Mouse (Mus musculus) retina, postnatal 7 days (tissue): ENCODE measurements around the gene Sost.

Experiments used
- DNase-seq: peaks from one replicate; pipeline ENCODE4 v3.0.0-alpha.2; 2012; ENCODE audit warnings: low read depth, low spot score

Sost gene

DNA sequence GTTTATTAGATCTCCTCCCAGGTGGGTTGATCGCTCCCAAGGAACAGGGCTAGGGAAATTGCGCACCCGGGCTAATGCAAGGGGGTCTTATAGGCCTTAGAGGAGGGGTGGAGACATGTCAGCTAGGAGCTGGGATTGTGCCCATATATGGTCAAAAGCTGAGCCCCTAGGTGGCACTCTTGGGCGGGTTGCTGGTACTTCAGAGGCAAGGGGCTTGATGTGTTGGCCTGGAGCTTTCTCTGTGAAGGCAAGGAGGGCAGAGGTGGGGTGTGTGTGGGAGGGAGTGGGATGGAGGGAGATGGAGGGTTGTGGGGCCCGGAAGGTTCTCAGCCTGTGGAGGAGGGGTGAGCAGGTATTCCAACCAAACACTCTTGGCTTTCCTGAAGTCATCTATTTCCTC, 20.3 kb downstream of the Sost start:
- no peak for DNase-seq

- DNase-seq: no peak
These were observed 23.8 kb downstream of the Sost start for GRCm38 (mm10) chr11:101943055-101943454.

DNA sequence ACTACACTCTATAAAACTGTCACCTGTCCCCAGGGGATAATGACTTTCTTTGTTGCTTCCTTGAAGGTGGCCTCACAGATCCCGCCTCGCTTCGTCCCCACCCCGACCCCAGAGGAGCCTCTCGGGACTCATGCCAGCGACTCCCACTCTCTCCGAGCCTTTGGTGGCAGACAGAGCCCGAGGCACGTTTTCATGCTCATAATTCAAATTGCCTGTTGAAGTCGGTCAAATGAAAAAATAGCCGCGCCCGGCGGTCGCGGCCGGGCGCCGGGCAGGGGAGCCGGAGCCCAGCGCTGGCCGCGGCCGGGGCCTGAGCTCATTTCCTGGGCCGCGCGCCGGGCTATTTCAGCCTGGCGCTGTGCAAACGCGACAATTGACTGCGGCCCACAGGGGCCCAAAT, 29.7 kb downstream of the Sost start:
- no peak for DNase-seq

DNA sequence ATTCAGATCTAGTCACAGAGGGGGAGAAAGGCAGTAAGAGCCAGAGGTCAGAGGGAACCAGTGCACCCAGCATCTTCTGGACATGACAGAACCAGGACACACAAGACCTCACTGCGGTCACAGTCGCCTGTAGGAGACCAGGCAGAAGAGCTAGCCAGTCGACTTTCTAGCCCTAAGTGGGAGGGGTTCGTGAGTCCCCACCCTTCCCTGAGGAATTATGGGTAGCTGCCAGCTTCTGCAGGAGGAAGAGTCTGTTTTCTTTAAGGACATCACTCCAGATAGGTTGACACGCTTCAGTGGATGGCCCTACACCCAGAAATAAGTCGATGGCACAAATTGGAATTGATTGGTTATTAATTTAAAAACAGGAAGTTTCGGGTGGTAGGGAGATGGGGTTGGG, 30.4 kb downstream of the Sost start:
- DNase-seq: no peak

- DNase-seq: no peak
These were observed 31.1 kb downstream of the Sost start for GRCm38 (mm10) chr11:101935743-101936142.

- no peak for DNase-seq
These were observed 34.8 kb downstream of the Sost start for GRCm38 (mm10) chr11:101931978-101932377.

- no peak for DNase-seq
These were observed 38.6 kb downstream of the Sost start for GRCm38 (mm10) chr11:101928030-101928762.

- DNase-seq: no peak
These were observed 39.7 kb downstream of the Sost start for GRCm38 (mm10) chr11:101926951-101927589.

DNA sequence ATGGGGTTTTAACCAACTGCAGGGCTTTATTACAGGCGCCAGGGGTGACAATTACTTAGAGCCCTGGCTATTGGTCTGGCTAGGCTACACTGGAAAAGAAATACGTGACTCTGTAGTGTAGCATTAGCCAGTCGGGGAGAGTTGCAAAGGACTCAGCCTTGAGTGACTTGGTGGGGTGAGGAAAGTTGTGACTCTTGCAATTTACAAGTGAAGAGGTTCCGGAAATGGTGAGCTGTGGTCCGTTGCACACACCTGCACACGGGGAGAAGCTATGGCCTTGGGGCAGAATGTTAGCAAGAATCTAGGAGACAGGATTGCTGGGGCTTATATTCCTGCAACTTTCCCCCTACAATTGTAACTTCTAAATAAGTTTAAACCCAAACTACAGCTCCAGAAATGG, 41.2 kb downstream of the Sost start:
- DNase-seq: no peak

DNA sequence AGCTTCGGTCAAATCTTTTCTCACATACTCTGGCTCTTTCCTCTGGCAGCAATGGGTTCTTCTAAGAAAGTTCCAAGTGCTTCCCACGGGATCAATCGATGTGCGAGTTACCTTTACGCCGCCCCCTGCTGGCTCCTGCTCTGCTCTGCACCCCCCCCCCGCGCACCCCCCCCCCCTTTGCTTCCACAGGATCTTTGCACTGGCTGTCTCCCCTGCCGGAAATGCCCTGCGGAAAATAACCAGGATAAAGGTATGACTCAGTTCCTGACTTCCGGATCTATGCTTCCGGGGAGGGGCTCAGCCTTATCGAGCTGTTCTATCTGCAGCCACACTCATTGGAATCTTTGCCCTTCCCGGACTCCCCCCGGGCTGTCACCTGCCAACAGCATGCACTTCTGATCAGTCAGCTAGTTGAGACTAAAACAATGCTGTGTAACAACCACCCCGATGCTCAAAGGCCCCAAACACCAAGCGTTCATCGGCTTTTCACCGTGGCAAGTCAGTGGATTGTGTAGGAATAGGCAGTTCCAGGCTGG, 42.3 kb downstream of the Sost start:
- no peak for DNase-seq

DNA sequence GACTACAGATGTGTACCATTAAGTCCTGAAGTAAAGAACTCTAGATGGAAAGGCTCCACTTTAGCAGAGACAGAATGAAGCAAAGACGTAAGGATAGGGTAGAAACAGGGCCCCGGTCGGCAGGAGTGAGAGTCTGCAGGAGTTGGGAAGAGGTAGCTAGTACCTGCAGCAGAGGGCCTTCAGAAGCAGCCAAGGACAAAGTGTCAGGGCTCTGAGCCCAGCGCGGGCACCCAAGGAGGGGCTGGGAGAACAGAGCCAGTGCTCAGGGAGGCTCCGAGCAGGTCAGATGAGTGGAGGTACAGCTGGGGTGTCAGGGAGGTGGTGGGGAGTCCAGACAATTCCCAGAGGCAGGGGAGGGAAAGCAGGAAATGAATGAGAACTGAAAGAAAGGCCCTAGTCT, 42.8 kb downstream of the Sost start:
- DNase-seq: no peak

DNA sequence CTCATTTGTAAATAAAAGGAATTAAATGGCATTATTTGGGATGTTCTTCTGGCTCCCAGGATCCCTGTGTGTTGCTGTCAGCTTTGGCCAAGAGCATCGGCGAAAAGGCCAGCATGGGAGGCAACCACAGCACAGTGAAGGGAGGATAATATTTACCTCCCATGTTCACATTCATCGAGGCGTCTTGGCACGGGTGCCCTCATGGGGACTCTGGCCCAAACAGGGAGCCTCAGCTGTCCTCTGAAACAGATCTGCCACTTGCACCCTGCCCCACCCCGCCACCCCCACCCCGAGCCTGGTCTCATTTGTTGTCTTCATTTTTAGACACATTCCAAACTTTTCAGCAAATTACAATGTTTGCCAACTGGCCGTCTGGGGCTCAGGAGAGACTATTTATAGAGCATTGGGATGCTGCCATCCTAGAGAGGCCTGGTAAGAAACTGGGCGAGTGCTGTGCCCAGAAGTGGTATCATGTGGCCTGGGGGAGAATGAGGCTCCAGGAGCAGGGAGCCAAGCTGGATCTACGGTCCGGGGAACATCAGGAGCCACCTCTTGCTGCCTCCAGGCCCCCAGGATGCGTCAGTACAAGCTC, 45.4 kb downstream of the Sost start:
- no peak for DNase-seq

DNA sequence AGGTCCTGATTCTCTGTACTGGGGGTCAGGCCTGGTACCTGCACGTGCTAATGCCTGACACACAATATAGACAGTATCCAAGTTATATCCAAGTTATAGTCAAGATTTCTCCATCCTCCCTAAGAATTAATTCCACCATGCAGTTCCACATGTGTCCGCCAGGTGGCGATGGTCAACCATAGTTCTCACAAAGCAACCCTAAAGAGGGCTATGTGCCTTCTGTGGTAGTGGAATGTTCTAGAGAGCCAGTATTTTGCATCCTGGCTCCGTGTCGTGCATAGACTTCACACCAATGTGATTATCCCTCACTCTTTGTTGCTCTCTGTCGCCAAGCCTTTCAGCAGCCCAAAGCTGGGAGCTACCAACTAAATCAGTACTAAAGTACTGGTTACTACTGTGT, 47.2 kb downstream of the Sost start:
- peak; percentile 70 for DNase-seq

GRCm38 (mm10) chr11:101918609-101919008, 48.2 kb downstream of the Sost start:
- no peak for DNase-seq

- DNase-seq: no peak
These were observed 50.0 kb downstream of the Sost start for GRCm38 (mm10) chr11:101916772-101917171.

GRCm38 (mm10) chr11:101913591-101913990, 53.2 kb downstream of the Sost start:
- no peak for DNase-seq
